Mouse (Mus musculus) lung, embryonic 14.5 days (tissue): Measurements from ENCODE around the gene Il10ra. TPM values are rescaled to one million over a fixed set of nuclear protein-coding genes. Genes with fewer than 3 reads are reported as not detected.

Experiments
- ATAC-seq: fragments of 200-750 bp; cut with Nextera tagmentation; 2 replicates; pipeline ENCODE4 v1.8.0; 2017; ENCODE audit warnings: mild to moderate bottlenecking, moderate TSS enrichment, moderate library complexity; ENCODE audit not compliant: insufficient read depth
- DNase-seq: peaks from one replicate; pipeline ENCODE4 v3.0.0-alpha.2; 2015
- H3K27ac ChIP-seq: fragments of 300-500 bp; sonication (generic); 2 replicates; pipeline ENCODE4 v1.5.1; 2014; ENCODE audit warnings: low read depth, mild to moderate bottlenecking, moderate library complexity
- H3K27me3 ChIP-seq: fragments of 300-500 bp; sonication (generic); 2 replicates; pipeline ENCODE4 v1.6.1; 2014; ENCODE audit warnings: low read length, control low read depth; ENCODE audit not compliant: insufficient read depth
- H3K36me3 ChIP-seq: fragments of 300-500 bp; sonication (generic); 2 replicates; pipeline ENCODE4 v1.6.1; 2014; ENCODE audit warnings: control low read depth; ENCODE audit not compliant: insufficient read depth
- H3K4me1 ChIP-seq: fragments of 300-500 bp; sonication (generic); 2 replicates; pipeline ENCODE4 v1.6.1; 2014; ENCODE audit warnings: antibody characterized with exemption, control low read depth; ENCODE audit not compliant: insufficient read depth
- H3K4me2 ChIP-seq: fragments of 300-500 bp; sonication (generic); 2 replicates; pipeline ENCODE4 v1.6.1; 2014; ENCODE audit warnings: mild to moderate bottlenecking
- H3K4me3 ChIP-seq: fragments of 300-500 bp; sonication (generic); 2 replicates; pipeline ENCODE4 v1.5.1; 2014; ENCODE audit warnings: low read depth, low read length
- H3K9ac ChIP-seq: fragments of 300-500 bp; sonication (generic); 2 replicates; pipeline ENCODE4 v1.6.1; 2014
- H3K9me3 ChIP-seq: fragments of 300-500 bp; sonication (generic); 2 replicates; pipeline ENCODE4 v1.6.1; 2016; ENCODE audit warnings: low read depth, low read length, control low read depth
- CTCF ChIP-seq: IDR thresholded peaks from 2 replicates; pipeline ENCODE4 v1.5.1; 2016; ENCODE audit warnings: antibody characterized with exemption, low read depth
- WGBS: fragments of 180-500 bp; shearing (Covaris S2); extraction: QIAGEN DNeasy Blood & Tissue Kit; methylation state at CpG from one replicate; pipeline ENCODE4 v1.1.7; 2014; 5-methylcytosine and 5-hydroxymethylcytosine counted together
- polyA plus RNA-seq: library from polyadenylated mRNA; unstranded; fragments of >200 nt; fragmentation: Nextera tagmentation; extraction: Ambion mirVana; gene quantifications from 2 replicates; pipeline ENCODE4 v1.2.1, GENCODE M21; 2014

The Il10ra gene
- polyA plus RNA-seq, 1 experiment from 2014 or later = 0.63 TPM

DNA sequence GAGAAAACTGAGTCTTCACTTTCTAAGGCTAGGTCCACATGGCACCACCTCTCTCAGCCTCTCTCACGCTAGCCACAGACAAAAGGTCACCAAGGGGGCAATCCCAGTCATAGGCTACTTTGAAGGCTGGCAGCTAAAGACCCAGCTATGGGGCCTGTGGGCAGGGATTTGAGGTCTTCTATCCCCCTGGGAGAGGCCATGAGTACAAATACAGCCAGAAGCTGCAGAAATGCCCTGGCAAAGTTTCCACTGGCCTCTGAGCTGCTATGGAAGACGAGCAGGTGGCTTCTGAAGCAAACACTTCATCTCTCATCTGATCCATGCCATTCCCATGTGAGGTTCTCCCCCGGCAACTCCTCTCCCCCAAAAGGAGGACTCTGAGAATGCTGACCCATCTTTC lies 11.1 kb upstream of the Il10ra start:
- Histone ChIP-seq H3K4me3 (no peak overlapping the region), H3K36me3 (no peaks in the 10 kb centered on the region), H3K27ac (no peak overlapping the region), H3K9ac (no peak overlapping the region), H3K4me2 (no peak overlapping the region), H3K4me1 (no peaks in the 10 kb centered on the region), H3K27me3 (no peaks in the 10 kb centered on the region), H3K9me3 (no peaks in the 10 kb centered on the region)
- WGBS = 50% methylated on average over 3 of the region's 3 CpGs
- peak; percentile 12 for DNase-seq
- no peak for ATAC-seq
- TF ChIP-seq CTCF = no peak

DNA sequence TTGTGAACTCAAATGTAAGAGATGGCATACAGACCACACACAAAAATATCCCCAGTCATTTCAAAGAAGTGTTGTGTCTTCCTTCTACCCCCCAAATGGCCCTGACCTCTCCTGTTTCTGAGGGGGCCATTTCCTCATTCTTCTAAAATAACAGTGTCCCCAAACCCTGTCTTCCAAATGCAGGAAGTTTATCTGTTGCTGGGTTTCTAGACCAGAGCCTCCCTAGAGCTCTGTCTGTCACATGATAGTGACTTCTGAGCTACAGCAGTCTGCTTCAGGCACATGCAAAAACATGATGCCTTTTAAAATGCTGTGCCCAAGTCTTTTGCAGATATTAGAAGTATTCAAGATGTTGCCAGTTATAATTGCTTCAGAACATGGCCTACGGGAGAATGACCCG lies 5.7 kb upstream of the Il10ra start:
- no peak for TF ChIP-seq CTCF
- H3K9ac ChIP-seq = no peak overlapping the region
- H3K4me2 ChIP-seq = no peak overlapping the region
- H3K36me3 ChIP-seq = no peaks in the 10 kb centered on the region
- ATAC-seq (no peak), DNase-seq (no peak)
- no peak overlapping the region for H3K27ac ChIP-seq
- no peak overlapping the region for H3K4me3 ChIP-seq
- H3K4me1 ChIP-seq = no peaks in the 10 kb centered on the region
- WGBS = 85% methylated on average over 2 of the region's 2 CpGs
- H3K9me3 ChIP-seq = no peaks in the 10 kb centered on the region
- no peaks in the 10 kb centered on the region for H3K27me3 ChIP-seq

DNA sequence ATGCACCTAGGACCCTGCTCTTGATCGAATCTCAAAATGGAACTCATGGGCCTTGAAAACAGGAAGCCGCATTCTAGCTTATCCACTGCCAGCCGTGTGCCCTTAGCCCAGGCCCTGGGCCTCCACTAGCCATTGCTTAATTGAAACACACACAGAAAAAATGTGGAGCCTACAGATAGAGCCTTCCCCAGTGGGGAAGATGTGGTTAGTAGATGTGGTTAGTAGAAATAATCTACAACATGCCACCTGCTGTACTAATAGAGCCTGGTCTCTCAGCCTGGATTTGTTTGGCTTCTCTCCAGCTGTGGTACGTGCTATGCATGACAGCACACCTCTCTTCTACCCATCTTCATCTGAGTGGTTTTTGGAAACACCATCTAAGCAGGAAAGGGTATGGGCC lies 5.3 kb upstream of the Il10ra start:
- Histone ChIP-seq H3K9me3 (no peaks in the 10 kb centered on the region), H3K27ac (no peak overlapping the region), H3K9ac (no peak overlapping the region), H3K27me3 (peaks cover 3% of the 10 kb centered on the region; the same call in 1 of the 2 replicates), H3K4me3 (no peak overlapping the region), H3K4me1 (no peaks in the 10 kb centered on the region), H3K4me2 (no peak overlapping the region), H3K36me3 (no peaks in the 10 kb centered on the region)
- 82% methylated on average over 4 of the region's 4 CpGs for WGBS
- TF ChIP-seq CTCF = no peak
- DNase-seq (no peak), ATAC-seq (no peak)

DNA sequence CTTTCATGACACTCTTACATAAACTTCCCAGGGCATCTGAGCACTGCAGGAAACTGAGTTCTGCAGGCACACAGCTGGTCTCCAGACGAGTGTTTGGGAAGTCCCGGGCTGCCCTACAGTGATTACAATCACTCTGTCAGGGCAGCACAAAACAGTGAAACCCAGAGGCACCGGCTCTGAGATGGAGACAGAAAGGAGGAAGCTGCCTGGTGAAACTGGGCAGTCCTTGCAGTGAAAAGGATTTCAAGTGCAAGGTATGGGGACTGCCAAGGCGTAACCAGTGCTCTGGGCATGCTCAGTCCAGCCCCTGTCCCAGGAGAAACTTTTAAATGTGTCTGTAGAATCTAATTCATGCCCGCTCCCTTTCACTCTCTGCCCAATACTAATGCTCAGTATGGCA lies 3.3 kb upstream of the Il10ra start:
- Histone ChIP-seq H3K9ac (no peak overlapping the region), H3K36me3 (no peaks in the 10 kb centered on the region), H3K4me3 (no peak overlapping the region), H3K4me1 (no peaks in the 10 kb centered on the region), H3K27me3 (peaks cover 23% of the 10 kb centered on the region), H3K4me2 (no peak overlapping the region), H3K27ac (no peak overlapping the region), H3K9me3 (no peaks in the 10 kb centered on the region)
- 38% methylated on average over 5 of the region's 5 CpGs for WGBS
- ATAC-seq (no peak), DNase-seq (no peak)
- no peak for TF ChIP-seq CTCF

DNA sequence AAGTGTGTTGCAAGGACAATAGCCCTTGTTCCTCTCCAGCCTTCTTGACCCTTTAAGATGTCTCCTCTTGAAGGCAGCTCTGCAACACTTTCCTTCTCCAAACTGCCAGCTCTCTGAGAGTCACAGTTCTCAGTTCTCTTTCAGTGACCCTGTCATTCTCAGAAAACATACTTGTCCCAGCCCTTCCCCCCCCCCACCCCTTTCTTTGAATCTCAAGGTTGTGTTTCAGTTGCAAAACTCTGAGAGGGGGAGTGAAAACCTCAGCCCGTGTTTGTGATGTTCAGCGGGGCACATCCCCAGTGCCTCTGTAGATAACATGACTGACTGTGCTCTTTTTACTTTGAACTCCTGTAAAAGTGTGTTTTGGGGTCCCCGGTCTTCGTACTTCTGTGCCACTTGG lies 870 bp downstream of the Il10ra start:
- ATAC-seq = no peak
- no peak overlapping the region for H3K4me3 ChIP-seq
- H3K27me3 ChIP-seq = peaks cover 23% of the 10 kb centered on the region
- H3K9me3 ChIP-seq = no peaks in the 10 kb centered on the region
- no peak overlapping the region for H3K9ac ChIP-seq
- H3K27ac ChIP-seq = no peak overlapping the region
- no peak for TF ChIP-seq CTCF
- H3K4me1 ChIP-seq = no peaks in the 10 kb centered on the region
- 56% methylated on average over 4 of the region's 4 CpGs for WGBS
- no peaks in the 10 kb centered on the region for H3K36me3 ChIP-seq
- no peak overlapping the region; the same call in 1 of the 2 replicates for H3K4me2 ChIP-seq
- no peak for DNase-seq

DNA sequence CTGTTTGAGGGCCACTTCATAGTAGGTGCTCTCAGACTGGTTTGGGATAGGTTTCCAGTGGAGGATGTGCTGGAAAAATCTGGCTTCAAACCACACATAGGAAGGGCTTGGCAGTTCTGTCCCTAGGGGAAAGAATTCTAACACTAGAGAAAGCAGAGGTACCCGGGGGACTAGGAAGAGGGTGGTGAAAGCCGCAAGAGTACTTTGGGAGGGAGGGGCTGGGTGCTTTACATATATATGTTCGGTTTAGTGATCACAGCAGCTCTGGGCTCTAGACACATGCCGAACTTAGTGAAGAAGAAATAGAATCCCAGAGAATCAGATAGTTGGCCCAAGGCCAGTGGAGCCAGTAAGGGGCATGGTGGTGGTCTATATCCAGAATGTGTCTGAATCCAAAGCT lies 1.9 kb downstream of the Il10ra start:
- whole genome bisulfite sequencing = 81% methylated on average over 4 of the region's 4 CpGs
- Histone ChIP-seq H3K4me2 (no peak overlapping the region), H3K9ac (no peak overlapping the region), H3K27me3 (peaks cover 23% of the 10 kb centered on the region), H3K4me1 (no peaks in the 10 kb centered on the region), H3K27ac (no peak overlapping the region), H3K9me3 (no peaks in the 10 kb centered on the region), H3K36me3 (no peaks in the 10 kb centered on the region), H3K4me3 (no peak overlapping the region)
- no peak for ATAC-seq
- TF ChIP-seq CTCF = no peak
- no peak for DNase-seq

DNA sequence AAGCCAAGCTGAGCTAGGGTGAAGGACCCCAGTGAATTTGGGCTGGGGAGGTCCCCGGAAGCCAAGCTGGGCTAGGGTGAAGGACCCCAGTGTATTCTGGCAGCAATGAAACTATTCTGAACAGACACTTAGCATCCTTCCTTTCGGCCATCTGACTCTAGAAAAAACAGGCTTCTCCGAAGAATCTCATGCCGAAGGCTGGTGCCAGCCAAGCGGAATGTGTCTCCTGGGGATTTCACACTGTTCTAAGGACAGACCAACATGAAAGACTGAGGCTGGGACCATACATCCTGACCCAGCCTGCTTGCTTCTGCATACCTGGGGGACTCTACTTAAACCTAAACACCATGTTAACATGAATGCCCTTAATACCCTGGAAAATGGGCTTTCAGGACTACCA lies 7.1 kb downstream of the Il10ra start:
- H3K27ac ChIP-seq = no peak overlapping the region
- H3K4me3 ChIP-seq = no peak overlapping the region
- no peak overlapping the region for H3K4me2 ChIP-seq
- no peak for TF ChIP-seq CTCF
- no peaks in the 10 kb centered on the region for H3K9me3 ChIP-seq
- ATAC-seq (no peak), DNase-seq (no peak)
- no peaks in the 10 kb centered on the region for H3K4me1 ChIP-seq
- 84% methylated on average over 5 of the region's 5 CpGs for WGBS
- H3K36me3 ChIP-seq = no peaks in the 10 kb centered on the region
- H3K9ac ChIP-seq = no peak overlapping the region
- no peaks in the 10 kb centered on the region; the same call in 1 of the 2 replicates for H3K27me3 ChIP-seq

DNA sequence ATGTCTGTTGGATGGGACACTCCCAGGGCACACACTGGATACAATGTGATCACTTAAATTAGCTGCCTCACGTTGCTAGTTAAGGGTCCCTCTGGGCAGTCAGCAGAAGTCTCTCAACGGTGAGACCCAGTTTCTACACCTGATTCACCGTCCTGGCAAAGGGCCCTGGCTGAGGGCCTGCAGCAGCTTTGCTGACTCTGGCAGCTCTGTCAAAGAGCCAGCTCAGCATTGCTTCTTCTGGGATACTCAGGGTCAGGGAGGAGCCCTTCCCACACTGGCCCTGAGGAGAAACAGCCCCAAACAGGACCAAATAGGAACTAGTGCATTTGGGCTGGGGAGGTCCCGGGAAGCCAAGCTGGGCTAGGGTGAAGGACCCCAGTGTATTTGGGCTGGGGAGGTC lies 7.5 kb downstream of the Il10ra start:
- no peak for TF ChIP-seq CTCF
- WGBS = 50% methylated on average over 4 of the region's 4 CpGs
- no peaks in the 10 kb centered on the region for H3K9me3 ChIP-seq
- no peak overlapping the region for H3K4me2 ChIP-seq
- ATAC-seq (no peak), DNase-seq (peak; percentile 23)
- no peaks in the 10 kb centered on the region for H3K4me1 ChIP-seq
- no peaks in the 10 kb centered on the region; the same call in 1 of the 2 replicates for H3K27me3 ChIP-seq
- H3K9ac ChIP-seq = no peak overlapping the region
- no peaks in the 10 kb centered on the region for H3K36me3 ChIP-seq
- no peak overlapping the region for H3K27ac ChIP-seq
- no peak overlapping the region for H3K4me3 ChIP-seq
